Mouse (Mus musculus) forebrain, embryonic 15.5 days (tissue): ENCODE results near the gene Rps11. TPM values are rescaled to one million over a fixed set of nuclear protein-coding genes. Genes with fewer than 3 reads are reported as not detected.
A peak's percentile ranks its signal among the peaks of the same experiment; 100 is the strongest.

Experiments
- ATAC-seq: fragments of 200-750 bp; cut with Nextera tagmentation; replicated peaks from 2 replicates; pipeline ENCODE4 v1.8.0; 2017; ENCODE audit warnings: mild to moderate bottlenecking, moderate TSS enrichment, moderate library complexity
- H3K27ac ChIP-seq: fragments of 300-500 bp; sonication (generic); replicated peaks from 2 replicates; pipeline ENCODE4 v1.5.1; 2015; ENCODE audit warnings: mild to moderate bottlenecking, inconsistent platforms
- H3K27me3 ChIP-seq: fragments of 300-500 bp; sonication (generic); 2 replicates; pipeline ENCODE4 v1.6.1; 2015; ENCODE audit warnings: inconsistent platforms
- H3K36me3 ChIP-seq: fragments of 300-500 bp; sonication (generic); 2 replicates; pipeline ENCODE4 v1.6.1; 2015; ENCODE audit warnings: mild to moderate bottlenecking, inconsistent platforms
- H3K4me1 ChIP-seq: fragments of 300-500 bp; sonication (generic); 2 replicates; pipeline ENCODE4 v1.6.1; 2015; ENCODE audit warnings: inconsistent platforms
- H3K4me2 ChIP-seq: fragments of 300-500 bp; sonication (generic); replicated peaks from 2 replicates; pipeline ENCODE4 v1.6.1; 2015; ENCODE audit warnings: mild to moderate bottlenecking, inconsistent platforms
- H3K4me3 ChIP-seq: fragments of 300-500 bp; sonication (generic); 2 replicates; pipeline ENCODE4 v1.5.1; 2015; ENCODE audit warnings: mild to moderate bottlenecking, inconsistent platforms
- H3K9ac ChIP-seq: fragments of 300-500 bp; sonication (generic); replicated peaks from 2 replicates; pipeline ENCODE4 v1.6.1; 2015; ENCODE audit warnings: mild to moderate bottlenecking, inconsistent platforms
- H3K9me3 ChIP-seq: fragments of 300-500 bp; sonication (generic); 2 replicates; pipeline ENCODE4 v1.6.1; 2016; ENCODE audit warnings: inconsistent platforms
- WGBS: fragments of 180-500 bp; shearing (Covaris S2); methylation state at CpG from one replicate; pipeline ENCODE4 v1.1.7; 2015; ENCODE audit warnings: mixed read lengths; 5-methylcytosine and 5-hydroxymethylcytosine counted together
- polyA plus RNA-seq: library from polyadenylated mRNA; unstranded; fragments of >200 nt; fragmentation: Nextera tagmentation; extraction: Ambion mirVana; gene quantifications from 2 replicates; pipeline ENCODE4 v1.2.1, GENCODE M21; 2015

The Rps11 gene
- polyA plus RNA-seq, 1 experiment from 2014 or later, result 982 TPM

GRCm38 (mm10) chr7:45162551-45162950 is 38.3 kb upstream of the Rps11 start:
- H3K36me3 ChIP-seq, result 0 out of 2 replicates have a peak, but pooled peaks cover 2% of the 10 kb centered on the region
- H3K9ac ChIP-seq, result no peak overlapping the region; the same call in 1 of the 2 replicates
- 23% methylated on average over 6 of the region's 6 CpGs for WGBS
- peaks cover 34% of the 10 kb centered on the region for H3K4me1 ChIP-seq
- peak overlapping the region; percentile 32 for H3K4me3 ChIP-seq
- H3K27me3 ChIP-seq, result peaks cover 40% of the 10 kb centered on the region
- H3K4me2 ChIP-seq, result peak overlapping the region; percentile 44
- H3K27ac ChIP-seq, result peak overlapping the region; percentile 26
- ATAC-seq, result no peak
- no peaks in the 10 kb centered on the region for H3K9me3 ChIP-seq

GRCm38 (mm10) chr7:45161612-45162473 is 37.6 kb upstream of the Rps11 start:
- Histone ChIP-seq H3K4me1 (peaks cover 29% of the 10 kb centered on the region), H3K27ac (peak overlapping the region; percentile 26), H3K9me3 (no peaks in the 10 kb centered on the region), H3K9ac (no peak overlapping the region; the same call in 1 of the 2 replicates), H3K4me2 (peak overlapping the region; percentile 44), H3K36me3 (0 out of 2 replicates have a peak, but pooled peaks cover 2% of the 10 kb centered on the region), H3K27me3 (peaks cover 37% of the 10 kb centered on the region), H3K4me3 (peak overlapping the region; percentile 32)
- 4% methylated on average over 35 of the region's 35 CpGs for WGBS
- ATAC-seq, result peak; percentile 89

GRCm38 (mm10) chr7:45160866-45161265 is 36.6 kb upstream of the Rps11 start:
- H3K27ac ChIP-seq, result no peak overlapping the region
- ATAC-seq, result no peak
- no peak overlapping the region for H3K9ac ChIP-seq
- no peak overlapping the region for H3K4me2 ChIP-seq
- WGBS, result 95% methylated on average over 3 of the region's 3 CpGs
- H3K36me3 ChIP-seq, result 0 out of 2 replicates have a peak, but pooled peaks cover 2% of the 10 kb centered on the region
- no peak overlapping the region for H3K4me3 ChIP-seq
- H3K27me3 ChIP-seq, result peaks cover 27% of the 10 kb centered on the region
- peaks cover 24% of the 10 kb centered on the region for H3K4me1 ChIP-seq
- no peaks in the 10 kb centered on the region for H3K9me3 ChIP-seq

GRCm38 (mm10) chr7:45160316-45160800 is 36.1 kb upstream of the Rps11 start:
- no peaks in the 10 kb centered on the region for H3K9me3 ChIP-seq
- H3K36me3 ChIP-seq, result 0 out of 2 replicates have a peak, but pooled peaks cover 2% of the 10 kb centered on the region
- H3K27ac ChIP-seq, result no peak overlapping the region
- H3K4me1 ChIP-seq, result peaks cover 24% of the 10 kb centered on the region
- ATAC-seq, result no peak
- no peak overlapping the region for H3K4me3 ChIP-seq
- no peak overlapping the region for H3K4me2 ChIP-seq
- 91% methylated on average over 6 of the region's 6 CpGs for whole genome bisulfite sequencing
- peaks cover 22% of the 10 kb centered on the region for H3K27me3 ChIP-seq
- H3K9ac ChIP-seq, result no peak overlapping the region

GRCm38 (mm10) chr7:45158991-45159390 is 34.8 kb upstream of the Rps11 start:
- Histone ChIP-seq H3K27me3 (peaks cover 9% of the 10 kb centered on the region), H3K36me3 (0 out of 2 replicates have a peak, but pooled peaks cover 2% of the 10 kb centered on the region), H3K9ac (no peak overlapping the region), H3K4me1 (peaks cover 28% of the 10 kb centered on the region), H3K4me3 (no peak overlapping the region), H3K9me3 (no peaks in the 10 kb centered on the region), H3K4me2 (no peak overlapping the region), H3K27ac (no peak overlapping the region)
- no peak for ATAC-seq
- 93% methylated on average over 6 of the region's 6 CpGs for WGBS

- Histone ChIP-seq H3K9me3 (no peaks in the 10 kb centered on the region), H3K4me2 (no peak overlapping the region), H3K36me3 (0 out of 2 replicates have a peak, but pooled peaks cover 2% of the 10 kb centered on the region), H3K27ac (no peak overlapping the region), H3K27me3 (no peaks in the 10 kb centered on the region), H3K4me1 (peaks cover 23% of the 10 kb centered on the region), H3K4me3 (no peak overlapping the region), H3K9ac (no peak overlapping the region)
- WGBS, result 82% methylated on average over 14 of the region's 14 CpGs
- ATAC-seq, result no peak
Observed at GRCm38 (mm10) chr7:45157459-45157858, 33.2 kb upstream of the Rps11 start.

- H3K4me1 ChIP-seq, result peaks cover 15% of the 10 kb centered on the region
- H3K4me3 ChIP-seq, result no peak overlapping the region
- no peaks in the 10 kb centered on the region for H3K27me3 ChIP-seq
- 0 out of 2 replicates have a peak, but pooled peaks cover 2% of the 10 kb centered on the region for H3K36me3 ChIP-seq
- H3K4me2 ChIP-seq, result no peak overlapping the region
- ATAC-seq, result no peak
- 95% methylated on average over 15 of the region's 15 CpGs for WGBS
- H3K9ac ChIP-seq, result no peak overlapping the region
- no peaks in the 10 kb centered on the region for H3K9me3 ChIP-seq
- H3K27ac ChIP-seq, result no peak overlapping the region
Observed at GRCm38 (mm10) chr7:45156206-45156605, 32.0 kb upstream of the Rps11 start.

- Histone ChIP-seq H3K4me3 (no peak overlapping the region; the same call in 1 of the 2 replicates), H3K4me1 (peaks cover 21% of the 10 kb centered on the region), H3K4me2 (0 out of 2 replicates have a peak overlapping the region, but pooled peaks have one; percentile 73), H3K9ac (no peak overlapping the region), H3K9me3 (no peaks in the 10 kb centered on the region), H3K36me3 (0 out of 2 replicates have a peak, but pooled peaks cover 2% of the 10 kb centered on the region), H3K27ac (no peak overlapping the region), H3K27me3 (no peaks in the 10 kb centered on the region)
- ATAC-seq, result no peak
- 87% methylated on average over 9 of the region's 9 CpGs for WGBS
Observed at GRCm38 (mm10) chr7:45155590-45155989, 31.4 kb upstream of the Rps11 start.

GRCm38 (mm10) chr7:45154993-45155514 is 30.8 kb upstream of the Rps11 start:
- Histone ChIP-seq H3K4me2 (peak overlapping the region; percentile 73), H3K9ac (0 out of 2 replicates have a peak overlapping the region, but pooled peaks have one; percentile 6), H3K27ac (peak overlapping the region; percentile 98), H3K36me3 (0 out of 2 replicates have a peak, but pooled peaks cover 2% of the 10 kb centered on the region), H3K4me1 (peaks cover 21% of the 10 kb centered on the region), H3K9me3 (no peaks in the 10 kb centered on the region), H3K27me3 (no peaks in the 10 kb centered on the region), H3K4me3 (peak overlapping the region; percentile 79)
- WGBS, result 80% methylated on average over 12 of the region's 12 CpGs
- no peak for ATAC-seq

GRCm38 (mm10) chr7:45154096-45154992 is 30.1 kb upstream of the Rps11 start, which contains the start of the genes Pih1d1 and Aldh16a1:
Gene Pih1d1 (plus strand): TSS chr7:45154303.
Gene Aldh16a1 (minus strand): TSS chr7:45154584.
- H3K4me1 ChIP-seq, result peaks cover 21% of the 10 kb centered on the region
- H3K9ac ChIP-seq, result peak within 1 kb of the TSS; percentile 88
- no peaks in the 10 kb centered on the region for H3K27me3 ChIP-seq
- 5% methylated on average over 69 of the region's 69 CpGs for WGBS
- ATAC-seq, result peak; percentile 96
- no peaks in the 10 kb centered on the region for H3K9me3 ChIP-seq
- peak within 1 kb of the TSS; percentile 79 for H3K4me3 ChIP-seq
- peak within 1 kb of the TSS; percentile 98 for H3K27ac ChIP-seq
- H3K4me2 ChIP-seq, result peak within 1 kb of the TSS; percentile 73
- H3K36me3 ChIP-seq, result 0 out of 2 replicates have a peak, but pooled peaks cover 2% of the 10 kb centered on the region

- Histone ChIP-seq H3K4me1 (peaks cover 21% of the 10 kb centered on the region), H3K27me3 (no peaks in the 10 kb centered on the region), H3K36me3 (0 out of 2 replicates have a peak, but pooled peaks cover 1% of the 10 kb centered on the region), H3K4me2 (peak overlapping the region; percentile 73), H3K9ac (peak overlapping the region; percentile 88), H3K4me3 (peak overlapping the region; percentile 79), H3K27ac (peak overlapping the region; percentile 98), H3K9me3 (no peaks in the 10 kb centered on the region)
- ATAC-seq, result no peak
- WGBS, result 2% methylated on average over 5 of the region's 5 CpGs
Observed at GRCm38 (mm10) chr7:45153586-45153985, 29.3 kb upstream of the Rps11 start.
